Mouse (Mus musculus): ENCODE results near the gene Rusc2.

- TF ChIP-seq GATA1 (IDR thresholded peaks at IDR 0.05; ENCODE audit: borderline replicate concordance, low read length): no peak
- TF ChIP-seq CTCF (IDR thresholded peaks at IDR 0.05; ENCODE audit: low read depth, low read length): no peak
Measured at GRCm38 (mm10) chr4:43407071-43407920, 25.5 kb downstream of the Rusc2 start.

All from G1E (cell line).